Mouse (Mus musculus) thymus, postnatal 0 days (tissue): ENCODE data around the gene Sergef. TPM values are rescaled to one million over a fixed set of nuclear protein-coding genes. Genes with fewer than 3 reads are reported as not detected.

ENCODE experiments used
- DNase-seq: peaks from one replicate; pipeline ENCODE4 v3.0.0-alpha.2; 2015; ENCODE audit warnings: low spot score
- polyA plus RNA-seq: library from polyadenylated mRNA; unstranded; fragments of >200 nt; fragmentation: Nextera tagmentation; extraction: Ambion mirVana; gene quantifications from 2 replicates; pipeline ENCODE4 v1.2.1, GENCODE M21; 2015

Sergef gene
- polyA plus RNA-seq, 1 experiment from 2014 or later = 11.1 TPM

DNA sequence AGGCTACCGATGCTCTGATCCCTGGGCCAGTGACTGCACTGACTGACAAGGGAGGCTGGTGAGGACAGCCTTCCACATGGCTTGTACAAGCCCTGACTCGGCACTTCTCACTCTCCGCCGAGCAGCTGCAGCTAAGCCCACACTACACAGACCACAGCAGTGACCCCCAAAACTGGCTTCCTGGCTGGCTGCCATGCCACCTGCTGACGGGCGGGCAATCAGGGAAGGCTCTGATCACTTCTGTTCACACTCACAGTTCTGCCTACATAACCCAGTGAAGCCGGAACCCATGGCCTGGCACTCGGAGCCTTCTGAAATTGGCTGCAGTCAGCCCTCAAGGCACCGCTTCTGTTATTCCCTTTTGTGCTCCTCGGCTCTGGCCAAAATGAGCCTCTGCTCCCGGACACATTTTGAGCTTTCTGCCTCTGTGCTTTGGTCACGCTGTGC lies 95.4 kb downstream of the Sergef start:
- DNase-seq = no peak

DNA sequence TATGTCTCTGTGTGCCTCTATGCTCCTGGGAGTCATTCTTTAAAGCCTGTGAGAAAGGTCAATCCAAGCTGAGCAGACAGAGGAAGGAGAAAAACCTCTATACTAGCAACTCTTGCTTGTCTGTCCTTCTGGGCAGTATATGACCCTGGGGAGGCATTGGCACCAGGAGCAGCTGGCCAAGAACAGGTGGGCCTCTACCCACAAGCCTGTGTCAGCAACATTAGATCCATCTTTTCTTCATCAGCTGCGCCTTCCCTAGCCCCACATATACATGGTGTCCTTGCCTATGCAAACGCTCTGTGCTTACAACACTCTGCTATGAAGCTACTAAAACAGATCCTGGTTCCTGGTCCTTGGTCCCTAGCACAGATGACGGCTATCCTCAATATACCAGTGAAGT lies 97.5 kb downstream of the Sergef start:
- DNase-seq = no peak

DNA sequence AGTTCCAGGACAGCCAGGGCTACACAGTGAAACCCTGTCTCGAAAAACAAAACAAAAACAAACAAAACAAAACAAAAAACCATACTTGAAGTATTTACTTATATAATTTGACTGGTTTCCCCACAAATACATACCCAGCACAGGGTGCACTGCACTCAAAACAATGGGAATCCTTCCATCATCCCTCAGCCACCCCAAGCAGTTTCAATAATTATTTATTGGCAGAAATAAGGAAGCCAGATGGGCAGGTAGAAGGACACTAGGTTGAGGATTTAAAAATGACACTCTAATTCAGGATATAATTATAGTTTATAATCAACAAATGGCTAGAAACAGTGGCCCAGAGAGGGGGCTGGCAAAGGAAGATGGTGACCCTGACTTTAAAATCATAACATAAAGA lies 99.0 kb downstream of the Sergef start:
- no peak for DNase-seq

DNA sequence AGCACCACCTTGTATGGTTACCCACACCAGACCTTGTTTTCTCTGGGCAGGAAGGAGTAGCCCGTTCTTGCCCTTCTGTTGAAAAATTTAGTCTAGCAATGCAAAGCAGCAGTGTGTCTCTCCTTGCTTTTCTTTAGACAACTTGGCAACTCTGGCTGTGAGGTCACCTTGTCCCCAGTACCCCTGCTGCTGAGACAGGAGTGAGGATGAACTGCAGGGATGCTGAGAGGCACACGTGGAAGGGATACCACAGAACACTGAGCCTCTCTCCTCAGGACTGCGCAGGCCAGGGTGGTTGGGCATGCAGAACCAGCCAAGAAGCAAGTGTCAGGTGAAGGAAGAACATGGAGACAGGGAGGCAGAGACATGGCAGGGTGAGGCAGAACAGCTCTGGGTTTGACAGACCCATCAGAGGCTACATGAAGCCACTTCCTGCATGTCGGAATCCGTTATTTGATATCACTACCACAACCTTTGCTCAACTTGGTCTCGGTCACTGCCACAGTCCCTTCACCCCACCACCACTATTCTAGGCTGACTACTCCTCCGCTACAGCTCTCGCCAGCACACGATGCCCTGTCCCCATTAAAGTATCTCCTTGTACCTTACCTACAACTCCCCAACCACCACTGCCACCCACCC lies 103.0 kb downstream of the Sergef start:
- DNase-seq = no peak

- peak; percentile 78 for DNase-seq
These were observed 104.2 kb downstream of the Sergef start for GRCm38 (mm10) chr7:46535429-46535799.

- DNase-seq = no peak
These were observed 104.7 kb downstream of the Sergef start for GRCm38 (mm10) chr7:46534767-46535428.

DNA sequence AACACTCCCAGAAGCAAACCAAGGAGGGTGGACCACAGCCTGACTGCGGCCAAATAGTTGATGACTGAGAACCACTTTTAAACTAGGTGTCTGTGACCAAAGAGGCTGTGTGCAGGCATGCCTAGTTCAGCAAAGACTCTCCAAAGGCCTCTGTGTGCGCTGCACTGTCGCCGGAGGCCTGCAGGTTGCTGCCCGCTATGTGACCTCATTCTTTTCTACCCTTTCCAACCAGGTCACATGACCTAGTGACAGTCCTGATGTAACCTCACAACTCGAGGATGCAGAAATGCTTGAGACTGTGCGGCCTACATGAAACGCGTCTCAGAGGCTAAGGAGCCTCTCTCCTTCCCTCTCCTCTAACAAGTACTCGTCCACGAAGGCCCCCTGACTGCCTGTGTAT lies 106.1 kb downstream of the Sergef start:
- DNase-seq = no peak

- DNase-seq = no peak
These were observed 108.3 kb downstream of the Sergef start for GRCm38 (mm10) chr7:46531345-46531744.

DNA sequence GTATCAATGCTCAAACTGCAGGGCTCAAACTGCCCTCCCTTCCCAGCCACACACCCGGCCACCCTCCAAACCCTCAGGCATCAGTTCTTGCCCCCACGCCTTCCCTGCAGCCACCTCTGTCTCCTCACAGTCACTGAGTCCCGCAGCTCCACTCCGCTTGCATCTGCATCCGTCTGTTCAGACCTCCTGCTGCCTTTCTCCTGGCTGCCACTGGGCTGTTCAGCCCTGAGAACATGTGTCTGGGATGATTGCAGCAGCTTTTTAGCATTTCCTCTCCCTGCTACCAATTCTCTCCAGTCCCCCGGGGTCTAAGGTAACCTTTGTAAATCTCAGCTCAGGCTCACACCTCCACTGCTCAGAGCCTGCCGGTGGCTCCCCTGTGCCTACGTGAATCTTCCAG lies 109.7 kb downstream of the Sergef start:
- DNase-seq = no peak

DNA sequence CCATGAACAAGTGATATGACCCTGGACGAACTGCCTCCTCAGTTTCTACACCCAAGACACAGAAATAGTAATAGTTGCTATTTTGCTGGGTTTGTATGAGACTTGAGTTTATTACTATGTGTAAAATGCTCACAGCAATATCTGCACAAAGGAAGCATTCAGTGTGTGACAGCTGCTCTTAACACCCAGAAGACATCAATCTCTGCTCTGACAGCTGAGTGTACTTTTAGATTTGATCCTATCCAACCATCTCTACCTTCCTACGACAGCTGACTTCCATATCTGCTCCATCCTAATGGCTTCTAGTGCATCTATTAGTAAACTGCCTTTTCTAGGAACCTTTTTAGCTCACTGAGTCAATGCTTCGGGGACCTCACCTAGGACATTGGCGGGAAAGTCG lies 110.3 kb downstream of the Sergef start:
- no peak for DNase-seq

GRCm38 (mm10) chr7:46526665-46527154 lies 112.9 kb downstream of the Sergef start:
- DNase-seq = no peak

- DNase-seq = no peak
These were observed 116.4 kb downstream of the Sergef start for GRCm38 (mm10) chr7:46523215-46523614.

GRCm38 (mm10) chr7:46521794-46522193 lies 117.8 kb downstream of the Sergef start:
- DNase-seq = no peak

GRCm38 (mm10) chr7:46519148-46519547 lies 120.5 kb downstream of the Sergef start:
- DNase-seq = no peak

DNA sequence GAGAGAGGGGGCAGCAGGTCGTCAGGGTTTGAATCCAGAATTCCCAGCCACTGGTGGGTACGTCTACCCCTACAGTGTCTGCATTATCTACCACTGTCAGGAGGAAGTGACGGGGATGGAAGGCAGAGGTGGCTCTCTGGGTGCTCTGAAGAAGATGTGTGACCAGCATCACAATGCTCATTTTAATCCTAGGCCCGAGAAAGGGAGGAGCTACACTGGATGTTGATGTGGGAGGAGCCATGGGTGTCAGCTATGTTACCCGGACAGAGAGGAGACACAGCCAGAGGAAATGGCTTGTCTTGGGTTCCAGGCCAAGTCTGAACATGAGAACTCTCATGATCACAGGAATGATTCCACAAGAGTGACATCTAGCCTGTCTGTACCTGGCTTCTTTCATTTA lies 122.4 kb downstream of the Sergef start:
- DNase-seq = no peak

GRCm38 (mm10) chr7:46515960-46516359 lies 123.6 kb downstream of the Sergef start:
- no peak for DNase-seq

DNA sequence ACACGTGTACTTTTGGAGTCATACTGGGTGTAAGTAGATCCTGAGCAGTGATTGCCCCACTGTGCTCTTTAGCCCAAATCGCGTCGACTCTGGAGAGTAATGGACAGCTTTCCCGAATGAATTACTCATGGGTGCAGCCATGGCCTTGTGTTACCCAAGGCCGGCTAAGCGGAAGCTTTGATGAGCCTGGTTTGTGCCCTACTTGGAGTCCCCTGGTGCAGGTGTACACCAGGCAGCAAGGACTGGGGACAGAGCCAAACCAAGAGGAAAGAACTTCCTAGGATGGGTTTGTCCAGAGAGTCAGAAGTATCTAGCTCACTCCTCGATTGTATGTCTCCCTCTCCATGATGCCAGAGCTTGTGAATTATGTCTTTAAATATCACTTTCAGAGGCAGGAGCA lies 124.6 kb downstream of the Sergef start:
- no peak for DNase-seq

- no peak for DNase-seq
These were observed 126.0 kb downstream of the Sergef start for GRCm38 (mm10) chr7:46513562-46513961.

DNA sequence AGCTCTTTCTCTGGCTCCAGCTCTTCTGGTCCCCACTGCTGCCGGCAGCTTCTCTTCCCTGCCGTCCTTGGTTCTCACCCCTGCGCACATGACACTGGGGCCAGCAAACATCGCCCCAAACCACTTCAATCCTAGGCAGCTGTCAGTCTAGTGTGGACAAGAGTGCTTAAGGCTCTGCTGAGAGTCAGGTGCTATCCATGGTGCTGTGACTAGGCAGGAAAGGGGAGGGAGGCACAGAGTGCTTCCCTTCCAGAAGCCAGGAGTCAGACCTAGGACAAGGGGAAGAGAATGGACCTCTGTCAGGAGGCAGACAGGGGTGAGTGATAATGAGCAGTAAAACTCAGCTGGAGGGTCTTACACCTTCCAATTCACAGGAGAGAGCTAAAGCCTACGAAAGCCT lies 126.8 kb downstream of the Sergef start:
- DNase-seq = no peak

DNA sequence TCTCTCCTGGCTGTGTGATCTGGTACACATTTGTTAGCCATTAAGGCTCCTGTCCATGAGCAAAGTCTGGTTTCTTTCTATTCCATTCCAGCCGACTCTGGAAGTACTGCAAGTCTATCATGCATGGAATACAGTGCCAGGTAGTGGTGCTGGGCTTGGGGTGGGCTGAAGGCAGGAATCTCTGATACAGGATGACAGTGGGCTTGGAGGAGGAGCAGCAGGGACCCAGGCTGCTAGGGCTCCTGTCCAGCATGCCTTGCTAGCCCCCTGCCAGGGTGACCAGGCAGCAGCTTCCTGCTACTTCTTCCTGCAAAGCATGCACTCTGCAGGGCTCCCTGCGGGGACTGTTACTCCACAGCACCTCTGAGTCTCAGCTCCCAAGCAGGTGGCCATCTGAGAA lies 128.8 kb downstream of the Sergef start:
- no peak for DNase-seq

GRCm38 (mm10) chr7:46509391-46510310 lies 130.0 kb downstream of the Sergef start:
- DNase-seq = no peak
